Mouse (Mus musculus) intestine, embryonic 16.5 days (tissue): ENCODE data around the gene D11Wsu47e. TPM values are rescaled to one million over a fixed set of nuclear protein-coding genes. Genes with fewer than 3 reads are reported as not detected.

Experiments
- ATAC-seq: fragments of 200-750 bp; cut with Nextera tagmentation; 2 replicates; pipeline ENCODE4 v1.8.0; 2017; ENCODE audit warnings: moderate TSS enrichment, moderate library complexity
- H3K27ac ChIP-seq: fragments of 300-500 bp; sonication (generic); 2 replicates; pipeline ENCODE4 v1.5.1; 2014; ENCODE audit warnings: mild to moderate bottlenecking, low read length
- H3K27me3 ChIP-seq: fragments of 300-500 bp; sonication (generic); replicated peaks from 2 replicates; pipeline ENCODE4 v1.6.1; 2014; ENCODE audit warnings: low read length, control low read depth, mixed read lengths; ENCODE audit not compliant: control insufficient read depth, insufficient read depth
- H3K36me3 ChIP-seq: fragments of 300-500 bp; sonication (generic); 2 replicates; pipeline ENCODE4 v1.6.1; 2014; ENCODE audit warnings: low read length, control low read depth; ENCODE audit not compliant: control insufficient read depth, insufficient read depth
- H3K4me1 ChIP-seq: fragments of 300-500 bp; sonication (generic); 2 replicates; pipeline ENCODE4 v1.6.1; 2014; ENCODE audit warnings: low read length, control low read depth, mixed read lengths; ENCODE audit not compliant: control insufficient read depth, insufficient read depth
- H3K4me2 ChIP-seq: fragments of 300-500 bp; sonication (generic); 2 replicates; pipeline ENCODE4 v1.6.1; 2014; ENCODE audit warnings: low read depth, low read length, control low read depth
- H3K4me3 ChIP-seq: fragments of 300-500 bp; sonication (generic); 2 replicates; pipeline ENCODE4 v1.5.1; 2014; ENCODE audit warnings: mild to moderate bottlenecking, low read length
- H3K9ac ChIP-seq: fragments of 300-500 bp; sonication (generic); 2 replicates; pipeline ENCODE4 v1.6.1; 2014; ENCODE audit warnings: low read depth, low read length
- H3K9me3 ChIP-seq: fragments of 300-500 bp; sonication (generic); 2 replicates; pipeline ENCODE4 v1.6.1; 2016; ENCODE audit warnings: low read length, control low read depth; ENCODE audit not compliant: control insufficient read depth
- WGBS: fragments of 180-500 bp; shearing (Covaris S2); extraction: QIAGEN DNeasy Blood & Tissue Kit; methylation state at CpG from one replicate; pipeline ENCODE4 v1.1.7; 2014; 5-methylcytosine and 5-hydroxymethylcytosine counted together
- polyA plus RNA-seq: library from polyadenylated mRNA; unstranded; fragments of >200 nt; fragmentation: Nextera tagmentation; extraction: Ambion mirVana; gene quantifications from 2 replicates; pipeline ENCODE4 v1.2.1, GENCODE M21; 2015

Gene D11Wsu47e
- polyA plus RNA-seq, result 13.8 and 14.5 TPM in 2 replicates

DNA sequence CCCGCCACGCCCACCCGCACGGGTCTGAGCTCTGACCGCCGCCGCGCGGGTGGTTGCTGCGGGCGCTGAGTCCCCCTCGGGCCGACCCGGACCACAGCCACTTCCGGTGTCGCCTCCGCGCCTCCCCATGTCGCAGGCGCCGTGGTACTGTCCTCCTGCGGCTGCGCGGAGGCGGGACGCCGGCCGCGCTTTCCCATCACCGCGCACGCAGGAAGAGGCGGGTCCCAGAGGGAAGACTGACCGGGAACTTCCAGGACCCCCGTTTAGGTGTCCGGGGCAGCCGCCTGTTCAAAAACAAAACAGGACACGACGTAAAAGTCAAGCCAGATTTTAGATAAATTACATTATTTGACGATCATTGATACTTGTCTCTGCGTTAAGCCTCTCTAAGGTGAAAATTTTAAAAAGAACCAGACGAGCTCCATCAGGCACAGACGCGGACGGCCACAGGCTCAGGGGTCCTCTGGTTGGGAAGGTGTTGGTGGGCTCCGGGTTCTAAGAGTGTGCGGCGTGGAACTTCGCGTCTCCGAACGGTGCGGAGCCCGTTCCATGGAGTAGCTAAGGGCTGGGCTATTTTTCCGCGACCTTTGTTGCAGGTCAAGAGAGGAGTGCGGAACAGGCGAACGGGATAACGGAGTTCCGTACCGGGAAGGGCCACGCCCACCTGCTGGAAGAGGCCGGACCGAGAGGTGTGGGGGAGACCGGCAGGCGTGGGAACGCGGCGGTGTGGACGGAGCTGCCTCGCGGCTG is at the start of gene D11Wsu47e, which contains the start of gene Fam104a:
Gene D11Wsu47e (plus strand): TSS at position 456 of the 750 bp plus-strand sequence.
Gene Fam104a (minus strand): TSS at position 199 of the 750 bp plus-strand sequence.
- H3K9ac ChIP-seq, result peak within 1 kb of the TSS; percentile 91
- H3K9me3 ChIP-seq, result no peaks in the 10 kb centered on the region
- H3K4me2 ChIP-seq, result peak within 1 kb of the TSS; percentile 79
- H3K27ac ChIP-seq, result peak within 1 kb of the TSS; percentile 97
- peaks cover 15% of the 10 kb centered on the region for H3K36me3 ChIP-seq
- H3K27me3 ChIP-seq, result no peaks in the 10 kb centered on the region
- WGBS, result under 1% methylated on average over 72 of the region's 73 CpGs
- peak; percentile 95 for ATAC-seq
- H3K4me1 ChIP-seq, result peaks cover 23% of the 10 kb centered on the region
- peak within 1 kb of the TSS; percentile 93 for H3K4me3 ChIP-seq

- Histone ChIP-seq H3K27me3 (no peaks in the 10 kb centered on the region), H3K4me2 (no peak overlapping the region), H3K9ac (no peak overlapping the region), H3K9me3 (no peaks in the 10 kb centered on the region), H3K4me3 (no peak overlapping the region), H3K27ac (no peak overlapping the region), H3K4me1 (peaks cover 4% of the 10 kb centered on the region; the same call in 1 of the 2 replicates), H3K36me3 (no peaks in the 10 kb centered on the region)
- 75% methylated on average over 10 of the region's 10 CpGs for WGBS
- ATAC-seq, result no peak
Measured at GRCm38 (mm10) chr11:113634699-113635121, 49.5 kb upstream of the D11Wsu47e start.

- Histone ChIP-seq H3K27me3 (no peaks in the 10 kb centered on the region), H3K9ac (no peak overlapping the region), H3K4me1 (no peaks in the 10 kb centered on the region), H3K4me3 (no peak overlapping the region), H3K27ac (no peak overlapping the region), H3K9me3 (no peaks in the 10 kb centered on the region), H3K36me3 (no peaks in the 10 kb centered on the region), H3K4me2 (no peak overlapping the region)
- ATAC-seq, result 0 out of 2 replicates have a peak, but pooled peaks have one; percentile 31
- WGBS, result 90% methylated on average over 12 of the region's 12 CpGs
Measured at GRCm38 (mm10) chr11:113638680-113639079, 45.5 kb upstream of the D11Wsu47e start.

DNA sequence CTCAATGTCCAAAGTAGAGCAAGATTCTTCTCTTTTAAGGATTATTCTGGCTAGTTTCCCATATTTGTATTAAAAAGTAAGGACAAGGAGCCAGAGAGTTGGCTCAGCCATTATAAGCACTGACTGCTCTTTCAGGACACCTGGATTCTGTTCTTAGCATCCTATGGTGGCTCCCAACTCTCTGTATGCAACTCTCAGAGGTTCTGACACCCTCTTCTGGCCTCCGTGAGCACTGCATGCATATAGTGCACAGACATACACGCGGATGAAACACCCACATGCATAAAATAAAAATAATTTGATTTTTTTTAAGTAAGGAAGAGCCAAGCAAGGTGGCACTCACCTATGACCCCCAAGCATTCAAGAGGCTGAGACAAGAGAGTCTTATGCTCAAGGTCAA is 39.0 kb upstream of the D11Wsu47e start:
- H3K9me3 ChIP-seq, result no peaks in the 10 kb centered on the region
- no peaks in the 10 kb centered on the region for H3K27me3 ChIP-seq
- 85% methylated on average over 3 of the region's 3 CpGs for WGBS
- H3K4me2 ChIP-seq, result no peak overlapping the region
- no peak overlapping the region for H3K9ac ChIP-seq
- no peak overlapping the region for H3K27ac ChIP-seq
- H3K36me3 ChIP-seq, result no peaks in the 10 kb centered on the region
- peaks cover 2% of the 10 kb centered on the region; the same call in 1 of the 2 replicates for H3K4me1 ChIP-seq
- H3K4me3 ChIP-seq, result no peak overlapping the region
- ATAC-seq, result no peak

DNA sequence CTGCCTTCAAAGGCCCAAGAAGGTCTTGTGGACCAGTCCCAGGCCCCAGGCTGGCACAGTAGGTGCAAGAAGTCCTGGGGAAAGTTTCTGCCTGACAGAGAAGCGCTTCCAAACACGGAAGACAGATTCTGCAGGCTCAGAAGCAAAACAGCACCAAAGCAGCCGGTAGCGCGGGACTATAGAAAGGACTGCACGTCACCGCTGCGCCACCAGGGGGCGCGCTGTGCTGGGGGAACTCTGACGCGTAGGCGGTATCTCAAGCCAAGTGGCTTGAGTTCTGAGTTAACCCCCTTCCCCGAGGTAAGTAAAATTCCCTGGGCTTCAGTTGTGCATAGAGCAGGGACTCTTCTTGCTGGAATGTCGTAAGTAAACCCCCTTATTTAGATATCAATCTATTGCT is 36.1 kb upstream of the D11Wsu47e start:
- ATAC-seq, result 0 out of 2 replicates have a peak, but pooled peaks have one; percentile 10
- H3K9ac ChIP-seq, result no peak overlapping the region

DNA sequence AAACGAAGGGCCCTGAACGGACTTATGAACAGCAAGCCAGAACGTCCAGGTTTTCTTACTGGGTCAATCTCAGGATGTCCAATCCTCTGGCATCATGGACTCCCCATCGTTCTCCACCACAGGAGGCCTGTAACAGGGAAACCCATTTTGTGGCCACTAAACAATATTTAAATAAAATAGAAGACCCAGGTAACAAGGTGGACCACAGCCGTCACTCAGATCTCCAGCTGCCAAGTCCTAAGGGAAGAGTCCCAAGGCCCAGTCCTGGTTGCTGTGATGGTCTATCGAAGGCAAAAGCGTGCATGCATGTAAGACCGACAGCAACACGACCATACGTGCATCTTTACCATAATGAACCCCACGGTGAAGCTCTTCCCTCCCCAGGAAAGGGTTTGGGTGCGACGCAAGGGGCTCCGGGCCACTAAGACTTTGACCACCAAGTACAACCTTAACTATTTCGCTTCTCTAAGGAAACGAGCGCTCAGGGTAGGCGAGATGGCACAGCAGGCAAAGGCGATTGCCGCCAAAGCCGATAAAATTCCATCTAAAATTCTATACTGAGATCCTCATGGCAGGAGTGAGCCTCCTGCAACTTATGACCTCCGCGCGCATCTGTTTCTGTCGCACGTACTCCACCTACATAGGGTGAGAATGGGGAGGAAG is 35.4 kb upstream of the D11Wsu47e start, which contains the start of gene Cog1:
Gene Cog1 (plus strand): TSS at position 480 of the 663 bp plus-strand sequence.
- peak within 1 kb of the TSS; percentile 77 for H3K4me2 ChIP-seq
- H3K36me3 ChIP-seq, result peaks cover 9% of the 10 kb centered on the region
- peak within 1 kb of the TSS; percentile 96 for H3K9ac ChIP-seq
- H3K27me3 ChIP-seq, result no peaks in the 10 kb centered on the region
- WGBS, result 41% methylated on average over 26 of the region's 26 CpGs
- peak within 1 kb of the TSS; percentile 82 for H3K27ac ChIP-seq
- no peaks in the 10 kb centered on the region for H3K9me3 ChIP-seq
- H3K4me3 ChIP-seq, result peak within 1 kb of the TSS; percentile 88
- ATAC-seq, result no peak
- H3K4me1 ChIP-seq, result peaks cover 10% of the 10 kb centered on the region

More for the DNA sequence above, 36.1 kb upstream of the D11Wsu47e start:
- H3K36me3 ChIP-seq, result peaks cover 8% of the 10 kb centered on the region; the same call in 1 of the 2 replicates
- H3K4me1 ChIP-seq, result peaks cover 10% of the 10 kb centered on the region
- WGBS, result 3% methylated on average over 15 of the region's 15 CpGs
- no peak overlapping the region for H3K27ac ChIP-seq
- no peaks in the 10 kb centered on the region for H3K27me3 ChIP-seq
- no peak overlapping the region for H3K4me3 ChIP-seq
- H3K4me2 ChIP-seq, result peak overlapping the region; percentile 21; the same call in 1 of the 2 replicates
- H3K9me3 ChIP-seq, result no peaks in the 10 kb centered on the region

- Histone ChIP-seq H3K4me2 (peak within 1 kb of the TSS; percentile 77), H3K36me3 (peaks cover 14% of the 10 kb centered on the region), H3K4me1 (peaks cover 10% of the 10 kb centered on the region), H3K27ac (peak within 1 kb of the TSS; percentile 82), H3K9ac (peak within 1 kb of the TSS; percentile 96), H3K27me3 (no peaks in the 10 kb centered on the region), H3K4me3 (peak within 1 kb of the TSS; percentile 88), H3K9me3 (no peaks in the 10 kb centered on the region)
- peak; percentile 83 for ATAC-seq
- WGBS, result under 1% methylated on average over 81 of the region's 91 CpGs
Measured at GRCm38 (mm10) chr11:113649353-113650210, 34.6 kb upstream of the D11Wsu47e start, which contains the start of gene Slc39a11. Gene Slc39a11, minus strand, starts transcription at chr11:113650079.

DNA sequence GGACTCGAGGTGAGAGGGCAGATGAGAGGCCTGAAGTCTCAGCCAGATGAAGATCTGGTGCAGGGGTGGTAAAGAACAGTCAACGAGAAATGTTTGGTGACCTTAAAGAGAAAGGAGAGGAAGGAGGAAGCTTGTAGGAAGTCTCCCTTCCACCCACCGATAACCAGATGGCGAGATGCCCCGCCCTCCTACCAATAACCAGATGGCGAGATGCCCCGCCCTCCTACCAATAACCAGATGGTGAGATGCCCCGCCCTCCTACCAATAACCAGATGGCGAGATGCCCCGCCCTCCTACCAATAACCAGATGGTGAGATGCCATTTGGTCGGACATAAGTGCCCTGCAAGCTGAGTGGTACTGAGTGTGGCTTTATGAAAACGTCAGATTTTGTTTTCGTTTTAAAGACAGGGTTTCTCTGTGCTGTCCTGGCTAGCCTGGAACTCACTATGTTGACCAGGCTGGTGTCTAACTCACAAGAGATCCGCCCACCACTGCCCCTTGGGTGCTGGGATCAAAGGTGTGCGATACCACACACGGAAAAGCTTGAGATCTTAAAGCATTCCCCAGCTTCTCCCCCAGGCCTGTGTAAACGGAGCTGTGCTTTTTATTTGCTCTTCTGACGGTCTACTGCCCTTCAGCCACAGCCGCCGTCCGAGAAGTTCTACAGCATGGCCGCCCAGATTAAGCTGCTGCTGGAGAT is 32.9 kb upstream of the D11Wsu47e start:
- no peak overlapping the region for H3K9ac ChIP-seq
- WGBS, result 51% methylated on average over 22 of the region's 22 CpGs
- no peaks in the 10 kb centered on the region for H3K27me3 ChIP-seq
- H3K4me1 ChIP-seq, result peaks cover 10% of the 10 kb centered on the region
- peak overlapping the region; percentile 65 for H3K27ac ChIP-seq
- no peaks in the 10 kb centered on the region for H3K9me3 ChIP-seq
- peak; percentile 17 for ATAC-seq
- no peak overlapping the region for H3K4me3 ChIP-seq
- peak overlapping the region; percentile 20; the same call in 1 of the 2 replicates for H3K4me2 ChIP-seq
- peaks cover 25% of the 10 kb centered on the region for H3K36me3 ChIP-seq
